Mouse (Mus musculus) small intestine, adult 2 months (tissue): ENCODE results near the gene Tmprss11e. TPM values are rescaled to one million over a fixed set of nuclear protein-coding genes. Genes with fewer than 3 reads are reported as not detected.

ENCODE experiments used
- H3K27ac ChIP-seq: fragments of 200-500 bp; 2 replicates; pipeline ENCODE4 v1.5.1; 2012; ENCODE audit warnings: low read depth, low read length, control low read depth, inconsistent platforms; ENCODE audit not compliant: insufficient read depth
- H3K27me3 ChIP-seq: fragments of 200-500 bp; 2 replicates; pipeline ENCODE4 v1.6.1; 2012; ENCODE audit warnings: mild to moderate bottlenecking, moderate library complexity, low read length, inconsistent platforms; ENCODE audit not compliant: control insufficient read depth, insufficient read depth
- H3K36me3 ChIP-seq: fragments of 200-500 bp; 2 replicates; pipeline ENCODE4 v1.6.1; 2012; ENCODE audit warnings: mild to moderate bottlenecking, low read length, control low read depth, inconsistent platforms; ENCODE audit not compliant: control insufficient read depth, insufficient read depth
- H3K4me1 ChIP-seq: fragments of 200-500 bp; 2 replicates; pipeline ENCODE4 v1.6.1; 2012; ENCODE audit warnings: low read length, inconsistent platforms, mixed read lengths; ENCODE audit not compliant: control insufficient read depth, insufficient read depth, insufficient read length
- H3K4me3 ChIP-seq: fragments of 200-500 bp; 2 replicates; pipeline ENCODE4 v1.5.1; 2012; ENCODE audit warnings: low read depth, mild to moderate bottlenecking, control low read depth, inconsistent platforms, low read length, moderate library complexity
- CTCF ChIP-seq: fragments of 200-500 bp; IDR thresholded peaks from 2 replicates; pipeline ENCODE4 v1.5.1; 2012; ENCODE audit warnings: low read depth, mild to moderate bottlenecking, control low read depth, inconsistent platforms, low read length, moderate library complexity, mixed read lengths; ENCODE audit not compliant: insufficient replicate concordance, insufficient read length; ENCODE audit errors: extremely low read depth
- POLR2A ChIP-seq: fragments of 200-500 bp; IDR thresholded peaks from 2 replicates; pipeline ENCODE4 v1.6.1; 2012; ENCODE audit warnings: low read depth, mild to moderate bottlenecking, control low read depth, inconsistent platforms, low read length, moderate library complexity
- WGBS: fragments of 180-500 bp; shearing (Covaris S2); methylation state at CpG from one replicate; pipeline ENCODE4 v1.1.7; 2018; 5-methylcytosine and 5-hydroxymethylcytosine counted together
- polyA plus RNA-seq: library from polyadenylated mRNA; depleted of rRNA; stranded (reverse); fragments of >200 nt; gene quantifications from 2 replicates; pipeline ENCODE4 v1.2.3, GENCODE M21; 2012

The Tmprss11e gene
- polyA plus RNA-seq, 1 experiment: not detected

- 81% methylated on average over 6 of the region's 6 CpGs for WGBS
- Histone ChIP-seq H3K4me1 (no peaks in the 10 kb centered on the region), H3K27me3 (no peaks in the 10 kb centered on the region), H3K27ac (no peak overlapping the region), H3K36me3 (no peaks in the 10 kb centered on the region), H3K4me3 (no peak overlapping the region)
- TF ChIP-seq CTCF (no peak), POLR2A (no peak)
These were observed 17.0 kb downstream of the Tmprss11e start for GRCm38 (mm10) chr5:86728574-86728973.

GRCm38 (mm10) chr5:86727033-86727432, 18.6 kb downstream of the Tmprss11e start:
- no peak for TF ChIP-seq POLR2A
- TF ChIP-seq CTCF: no peak
- H3K4me3 ChIP-seq: no peak overlapping the region
- no peaks in the 10 kb centered on the region for H3K36me3 ChIP-seq
- H3K27ac ChIP-seq: no peak overlapping the region
- 75% methylated on average over 9 of the region's 9 CpGs for WGBS
- H3K27me3 ChIP-seq: no peaks in the 10 kb centered on the region
- no peaks in the 10 kb centered on the region for H3K4me1 ChIP-seq

GRCm38 (mm10) chr5:86725021-86725420, 20.6 kb downstream of the Tmprss11e start:
- Histone ChIP-seq H3K4me1 (no peaks in the 10 kb centered on the region), H3K36me3 (no peaks in the 10 kb centered on the region), H3K27me3 (no peaks in the 10 kb centered on the region), H3K27ac (no peak overlapping the region), H3K4me3 (no peak overlapping the region)
- TF ChIP-seq POLR2A (no peak), CTCF (no peak)

DNA sequence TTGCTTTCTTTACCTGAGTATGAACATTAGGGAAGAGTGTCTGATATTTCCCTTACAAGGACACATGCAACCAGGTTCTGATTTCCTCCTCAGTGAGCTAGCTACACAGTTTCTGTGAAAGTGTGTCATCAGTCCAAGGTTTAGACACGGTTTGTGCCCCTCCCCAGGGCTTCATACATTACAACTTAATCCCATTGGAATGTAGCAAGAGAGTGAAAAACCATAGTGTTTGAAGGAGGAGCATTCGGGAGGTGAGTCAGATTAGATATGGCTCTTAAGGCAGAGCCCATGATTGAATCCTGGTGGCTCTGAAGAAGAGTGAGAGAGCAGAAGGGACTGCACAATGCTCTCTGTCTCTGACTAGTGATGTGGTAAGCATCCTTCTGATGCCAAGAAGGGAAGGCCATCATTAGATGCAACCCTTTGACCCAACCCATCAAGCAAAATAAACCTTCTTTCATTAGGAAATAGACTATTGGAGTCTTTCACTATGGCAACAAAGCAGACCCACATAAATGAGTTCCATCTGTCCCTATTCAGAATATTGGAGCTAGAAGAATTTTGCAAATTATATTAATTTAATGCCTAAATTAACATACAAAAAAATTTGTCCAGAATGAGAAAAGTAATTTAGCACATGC, 22.7 kb downstream of the Tmprss11e start:
- no peaks in the 10 kb centered on the region for H3K4me1 ChIP-seq
- H3K27ac ChIP-seq: no peak overlapping the region
- WGBS: 25% methylated on average over 2 of the region's 2 CpGs
- H3K27me3 ChIP-seq: no peaks in the 10 kb centered on the region
- H3K4me3 ChIP-seq: no peak overlapping the region
- TF ChIP-seq POLR2A: no peak
- no peak for TF ChIP-seq CTCF
- H3K36me3 ChIP-seq: no peaks in the 10 kb centered on the region

DNA sequence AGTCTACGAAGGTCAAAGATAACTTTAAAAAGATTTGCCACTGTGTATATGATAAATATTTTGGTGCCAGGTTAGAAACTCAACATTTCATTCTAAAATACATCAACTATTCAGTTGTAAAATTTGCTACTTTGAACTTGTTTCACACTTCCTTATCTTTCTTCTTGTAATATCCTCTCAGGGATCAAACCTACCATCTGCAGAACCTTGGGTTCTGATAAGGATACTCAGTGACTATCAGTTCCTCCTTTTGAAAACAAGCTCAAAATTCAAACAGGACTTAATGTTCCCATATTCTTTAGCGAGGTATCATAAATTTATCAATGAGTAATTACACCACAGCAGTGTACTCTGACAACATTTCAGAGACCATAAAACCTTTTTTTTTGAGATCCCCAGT, 30.6 kb downstream of the Tmprss11e start:
- WGBS: 14% methylated on average over 2 of the region's 2 CpGs
- no peaks in the 10 kb centered on the region for H3K4me1 ChIP-seq
- H3K27me3 ChIP-seq: no peaks in the 10 kb centered on the region
- H3K27ac ChIP-seq: no peak overlapping the region
- H3K36me3 ChIP-seq: no peaks in the 10 kb centered on the region
- H3K4me3 ChIP-seq: no peak overlapping the region
- TF ChIP-seq CTCF (no peak), POLR2A (no peak)

DNA sequence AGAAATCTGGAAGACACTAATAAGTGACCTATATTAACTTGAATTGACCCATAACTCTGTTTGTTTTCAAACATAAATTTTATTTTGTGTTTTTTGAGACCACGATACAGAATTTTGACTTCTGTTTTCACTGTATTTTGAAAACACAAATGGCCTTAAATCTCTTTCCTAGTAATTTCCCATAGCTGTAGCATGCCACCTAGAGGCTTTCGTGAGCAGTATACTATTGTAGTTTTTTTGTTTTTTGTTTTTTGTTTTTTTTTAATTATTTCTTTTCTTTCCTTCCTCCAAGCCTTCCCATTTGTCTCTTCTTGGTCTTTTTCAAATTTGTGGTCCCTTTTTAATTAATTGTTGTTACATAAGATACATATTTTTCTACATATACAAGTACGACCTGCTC, 40.7 kb downstream of the Tmprss11e start:
- H3K36me3 ChIP-seq: no peaks in the 10 kb centered on the region
- no peak overlapping the region for H3K27ac ChIP-seq
- no peak for TF ChIP-seq POLR2A
- no peak for TF ChIP-seq CTCF
- 77% methylated on average over 3 of the region's 3 CpGs for WGBS
- no peaks in the 10 kb centered on the region for H3K27me3 ChIP-seq
- no peaks in the 10 kb centered on the region for H3K4me1 ChIP-seq
- no peak overlapping the region for H3K4me3 ChIP-seq

- no peak for TF ChIP-seq POLR2A
- peak; percentile 57; the same call in 1 of the 2 replicates for TF ChIP-seq CTCF
- H3K27me3 ChIP-seq: no peaks in the 10 kb centered on the region
- 44% methylated on average over 4 of the region's 4 CpGs for WGBS
These were observed 60.9 kb downstream of the Tmprss11e start for GRCm38 (mm10) chr5:86684667-86685066.

More at GRCm38 (mm10) chr5:86684667-86685066, 60.9 kb downstream of the Tmprss11e start:
- H3K27ac ChIP-seq: no peak overlapping the region
- no peak overlapping the region for H3K4me3 ChIP-seq
- no peaks in the 10 kb centered on the region for H3K36me3 ChIP-seq
- H3K4me1 ChIP-seq: no peaks in the 10 kb centered on the region
